Mouse (Mus musculus): ENCODE data around the gene D1Ertd622e.
A peak's percentile ranks its signal among the peaks of the same experiment; 100 is the strongest.

Gene D1Ertd622e

GRCm38 (mm10) chr1:97661406-97662241 is at the start of gene D1Ertd622e:
Gene D1Ertd622e (minus strand): TSS chr1:97662074.
- DNase-seq (ENCODE audit: low read depth, low spot score), result peak; percentile 49

- no peak for DNase-seq (ENCODE audit: low read depth, low spot score)
Observed at GRCm38 (mm10) chr1:97710520-97710919, 48.6 kb upstream of the D1Ertd622e start.

GRCm38 (mm10) chr1:97705389-97705788 is 43.5 kb upstream of the D1Ertd622e start:
- no peak for DNase-seq (ENCODE audit: low read depth, low spot score)

GRCm38 (mm10) chr1:97704646-97705045 is 42.8 kb upstream of the D1Ertd622e start:
- DNase-seq (ENCODE audit: low read depth, low spot score), result no peak

- no peak for DNase-seq (ENCODE audit: low read depth, low spot score)
Observed at GRCm38 (mm10) chr1:97698956-97699570, 37.2 kb upstream of the D1Ertd622e start.

- no peak for DNase-seq (ENCODE audit: low read depth, low spot score)
Observed at GRCm38 (mm10) chr1:97697273-97697672, 35.4 kb upstream of the D1Ertd622e start.

GRCm38 (mm10) chr1:97693825-97694224 is 32.0 kb upstream of the D1Ertd622e start:
- no peak for DNase-seq (ENCODE audit: low read depth, low spot score)

GRCm38 (mm10) chr1:97688756-97689155 is 26.9 kb upstream of the D1Ertd622e start:
- peak; percentile 57 for DNase-seq (ENCODE audit: low read depth, low spot score)

- DNase-seq (ENCODE audit: low read depth, low spot score), result no peak
Observed at GRCm38 (mm10) chr1:97676526-97677177, 14.8 kb upstream of the D1Ertd622e start.

GRCm38 (mm10) chr1:97676115-97676514 is 14.2 kb upstream of the D1Ertd622e start:
- no peak for DNase-seq (ENCODE audit: low read depth, low spot score)

GRCm38 (mm10) chr1:97672849-97673248 is 11.0 kb upstream of the D1Ertd622e start:
- no peak for DNase-seq (ENCODE audit: low read depth, low spot score)

- DNase-seq (ENCODE audit: low read depth, low spot score), result no peak
Observed at GRCm38 (mm10) chr1:97667288-97667687, 5.4 kb upstream of the D1Ertd622e start.

GRCm38 (mm10) chr1:97662324-97662723 is 450 bp upstream of the D1Ertd622e start:
- no peak for DNase-seq (ENCODE audit: low read depth, low spot score)

GRCm38 (mm10) chr1:97660687-97661405 is 1.0 kb downstream of the D1Ertd622e start:
- peak; percentile 64 for DNase-seq (ENCODE audit: low read depth, low spot score)

- DNase-seq (ENCODE audit: low read depth, low spot score), result no peak
Observed at GRCm38 (mm10) chr1:97659405-97659804, 2.5 kb downstream of the D1Ertd622e start.

GRCm38 (mm10) chr1:97657786-97658185 is 4.1 kb downstream of the D1Ertd622e start:
- DNase-seq (ENCODE audit: low read depth, low spot score), result no peak

- no peak for DNase-seq (ENCODE audit: low read depth, low spot score)
Observed at GRCm38 (mm10) chr1:97657201-97657600, 4.7 kb downstream of the D1Ertd622e start.

- no peak for DNase-seq (ENCODE audit: low read depth, low spot score)
Observed at GRCm38 (mm10) chr1:97654397-97654975, 7.4 kb downstream of the D1Ertd622e start.

- no peak for DNase-seq (ENCODE audit: low read depth, low spot score)
Observed at GRCm38 (mm10) chr1:97650553-97651123, 11.2 kb downstream of the D1Ertd622e start.

- no peak for DNase-seq (ENCODE audit: low read depth, low spot score)
Observed at GRCm38 (mm10) chr1:97650072-97650471, 11.8 kb downstream of the D1Ertd622e start.

GRCm38 (mm10) chr1:97647037-97647436 is 14.8 kb downstream of the D1Ertd622e start:
- DNase-seq (ENCODE audit: low read depth, low spot score), result no peak
